Mouse (Mus musculus): Measurements from ENCODE around the gene Baiap2l2. TPM values are rescaled to one million over a fixed set of nuclear protein-coding genes. Genes with fewer than 3 reads are reported as not detected.

Baiap2l2 gene
- total and polyA plus RNA-seq, 3 experiments, result 0.78 to 2.9 (median 0.84) TPM

DNA sequence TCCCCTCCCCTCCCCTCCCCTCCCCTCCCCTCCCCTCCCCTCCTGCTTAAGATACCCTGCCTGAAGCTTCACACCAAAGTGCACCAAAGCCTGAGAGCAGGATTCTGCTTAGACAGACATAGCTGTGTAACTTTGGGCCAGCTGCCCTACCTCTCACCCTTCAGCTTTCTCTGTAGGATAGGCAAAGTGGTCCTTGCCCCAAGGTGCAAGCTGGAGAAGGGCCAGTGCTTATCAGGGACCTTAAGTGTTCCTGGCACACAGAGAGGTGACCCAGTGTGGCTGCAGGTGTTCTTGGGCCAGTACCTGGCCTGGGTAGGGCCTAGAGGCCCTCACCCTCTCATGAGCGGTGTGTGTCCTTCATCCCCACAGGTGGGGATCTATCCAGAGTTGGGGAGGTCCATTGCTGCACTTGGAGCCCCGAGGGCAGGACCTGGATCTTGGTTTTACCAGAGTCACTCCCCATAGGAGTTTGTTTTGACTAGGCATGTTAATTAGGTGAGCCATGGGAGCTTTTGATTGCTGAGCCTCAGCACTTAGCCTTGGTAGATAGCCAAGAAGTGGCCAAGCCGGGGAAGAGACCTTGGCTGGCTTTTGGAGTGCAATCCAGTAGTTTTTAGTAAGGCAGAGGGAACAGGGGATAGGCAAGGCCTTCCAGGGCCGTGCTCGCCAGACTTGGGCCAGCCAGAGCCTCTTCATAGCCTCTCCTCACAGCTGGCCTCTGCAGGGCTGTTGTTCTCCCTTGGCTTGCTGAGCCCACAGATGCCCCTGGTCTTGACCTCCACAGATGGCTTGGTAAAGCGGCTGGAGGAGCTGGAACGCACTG is 41.1 kb downstream of the Baiap2l2 start:
- intact Hi-C loops (cut with DNase I), result loop anchor here (5.0 to 10.0 kb wide), 3 partner anchors 83 to 361 kb away; partner anchors contain the start of genes Dmc1, Maff and Pla2g6
- TF ChIP-seq EP300 (IDR thresholded peaks at IDR 0.05; ENCODE audit: insufficient read depth, low read depth, low read length) (no peak), POLR2A (IDR thresholded peaks at IDR 0.05; ENCODE audit: insufficient read depth, low read depth, low read length) (no peak), CTCF (IDR thresholded peaks at IDR 0.05) (no peak)
- peaks cover 2% of the 10 kb centered on the region for H3K4me1 ChIP-seq (ENCODE audit: control insufficient read depth, insufficient read depth, low read length)
- no peak overlapping the region for H3K9ac ChIP-seq (ENCODE audit: low read depth, low read length)
- H3K27ac ChIP-seq, result peak overlapping the region; percentile 81
- 62% methylated on average over 7 of the region's 7 CpGs for WGBS
- no peak overlapping the region for H3K4me3 ChIP-seq
- peak; percentile 39 to 46 for DNase-seq
- H3K36me3 ChIP-seq (ENCODE audit: control insufficient read depth, insufficient read depth, low read length), result no peaks in the 10 kb centered on the region
- H3K79me2 ChIP-seq (replicated peaks; ENCODE audit: control insufficient read depth, insufficient read depth, low read length), result no peaks in the 10 kb centered on the region
- H3K27me3 ChIP-seq (ENCODE audit: control insufficient read depth, insufficient read depth, low read length), result no peaks in the 10 kb centered on the region

DNA sequence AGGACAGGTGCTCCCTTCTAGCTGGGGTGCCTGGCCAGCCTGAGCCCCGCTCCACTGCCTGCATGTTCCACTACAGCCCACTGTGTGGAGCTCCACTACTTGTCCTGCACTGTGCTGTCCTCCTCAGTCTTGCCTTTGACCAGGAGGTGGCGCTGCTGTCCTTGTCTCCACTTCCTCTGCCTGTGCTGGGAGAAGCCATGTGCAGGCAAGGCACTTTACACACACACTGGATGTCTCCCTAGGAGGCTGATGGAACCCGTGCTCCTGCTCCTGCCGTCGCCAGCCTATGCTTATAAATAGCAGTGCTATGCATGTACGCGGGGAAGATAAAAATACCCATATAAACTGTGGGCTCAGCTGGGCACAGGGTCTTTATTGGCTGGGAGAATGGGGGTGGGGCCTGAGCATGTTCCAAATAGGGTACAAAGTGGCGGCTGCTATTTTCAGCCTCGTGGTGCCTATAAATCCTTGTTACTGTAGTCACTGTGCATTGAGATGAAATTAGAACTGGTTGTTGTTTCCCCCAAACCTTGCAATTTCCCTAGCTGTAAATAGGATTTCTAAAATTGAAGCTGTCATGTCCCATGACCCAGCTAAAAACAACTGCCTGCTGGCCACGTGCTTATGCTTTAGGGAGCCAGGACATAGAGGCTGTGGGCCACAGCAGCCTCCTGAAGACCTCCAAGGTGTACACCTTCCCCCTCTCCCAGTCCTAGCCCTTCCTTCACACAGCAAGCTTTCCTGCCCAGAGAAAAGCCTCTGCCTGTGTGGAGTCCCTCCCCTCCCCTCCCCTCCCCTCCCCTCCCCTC is 41.9 kb downstream of the Baiap2l2 start:
- no peaks in the 10 kb centered on the region for H3K79me2 ChIP-seq (replicated peaks; ENCODE audit: control insufficient read depth, insufficient read depth, low read length)
- TF ChIP-seq EP300 (IDR thresholded peaks at IDR 0.05; ENCODE audit: insufficient read depth, low read depth, low read length) (peak; percentile 100), CTCF (IDR thresholded peaks at IDR 0.05) (no peak), POLR2A (IDR thresholded peaks at IDR 0.05; ENCODE audit: insufficient read depth, low read depth, low read length) (peak; percentile 47; the same call in 1 of the 2 replicates)
- H3K27ac ChIP-seq, result peak overlapping the region; percentile 81
- WGBS, result 8% methylated on average over 10 of the region's 10 CpGs
- peak; percentile 92 to 94 for DNase-seq
- H3K4me3 ChIP-seq, result no peak overlapping the region
- H3K4me1 ChIP-seq (ENCODE audit: control insufficient read depth, insufficient read depth, low read length), result peaks cover 2% of the 10 kb centered on the region
- no peaks in the 10 kb centered on the region for H3K36me3 ChIP-seq (ENCODE audit: control insufficient read depth, insufficient read depth, low read length)
- H3K27me3 ChIP-seq (ENCODE audit: control insufficient read depth, insufficient read depth, low read length), result no peaks in the 10 kb centered on the region
- H3K9ac ChIP-seq (ENCODE audit: low read depth, low read length), result no peak overlapping the region
- intact Hi-C loops (cut with DNase I), result loop anchor here (1.0 to 10.0 kb wide), 4 partner anchors 84 to 361 kb away; partner anchors contain the start of genes Dmc1, Maff and Pla2g6

DNA sequence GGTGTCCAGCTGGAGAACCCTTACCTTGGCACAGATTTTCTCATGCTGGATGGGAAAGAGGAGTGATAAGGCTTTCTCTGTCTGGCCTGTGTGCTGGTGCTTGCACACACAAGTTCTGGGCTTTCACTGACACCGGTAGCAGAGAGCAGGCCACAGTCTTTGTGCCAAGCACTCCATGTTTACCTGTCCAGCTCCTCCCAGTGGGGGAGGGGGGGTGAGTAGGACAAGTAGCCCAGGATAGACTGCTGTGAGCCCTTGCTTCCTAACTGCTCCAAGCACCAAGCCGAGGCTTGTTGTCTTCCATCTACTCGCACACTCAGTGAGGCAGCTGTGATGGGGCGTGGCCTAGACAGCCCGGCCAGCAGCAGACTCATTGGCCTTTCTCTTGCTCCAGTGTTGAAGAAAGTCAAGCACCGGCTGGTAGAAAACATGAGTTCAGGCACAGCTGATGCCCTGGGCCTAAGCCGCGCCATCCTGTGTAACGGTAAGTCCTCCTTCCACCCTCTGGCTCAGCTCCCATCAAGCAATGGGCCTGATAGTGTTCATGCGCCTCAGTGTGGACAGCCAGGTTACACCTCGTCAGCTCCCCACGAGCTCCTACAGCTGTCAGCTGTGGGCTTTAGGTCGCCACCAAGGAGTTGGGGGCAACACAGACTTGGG is 42.6 kb downstream of the Baiap2l2 start:
- no peaks in the 10 kb centered on the region for H3K36me3 ChIP-seq (ENCODE audit: control insufficient read depth, insufficient read depth, low read length)

DNA sequence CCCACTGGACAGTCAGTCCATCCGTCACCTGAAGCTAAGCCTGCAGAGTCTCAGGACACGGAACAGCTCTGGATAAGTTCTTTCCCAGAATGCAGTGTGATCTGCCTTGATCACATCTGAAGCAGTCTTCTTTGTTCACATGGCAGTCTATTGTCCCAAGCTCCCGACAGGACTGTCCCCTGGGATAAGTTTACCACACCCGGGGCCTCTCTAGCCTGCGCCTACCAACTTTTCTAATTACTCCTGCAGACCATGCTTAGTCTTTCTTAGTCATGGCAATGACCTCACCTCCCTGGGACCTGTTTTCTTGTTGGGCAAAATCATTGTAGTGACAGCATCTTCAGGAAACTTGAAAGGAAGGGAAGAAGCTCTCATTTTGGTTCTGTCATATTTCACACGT is 47.3 kb downstream of the Baiap2l2 start:
- no peaks in the 10 kb centered on the region; the same call in 1 of the 2 replicates for H3K4me1 ChIP-seq (ENCODE audit: control insufficient read depth, insufficient read depth, low read length)
- TF ChIP-seq EP300 (IDR thresholded peaks at IDR 0.05; ENCODE audit: insufficient read depth, low read depth, low read length) (no peak), POLR2A (IDR thresholded peaks at IDR 0.05; ENCODE audit: insufficient read depth, low read depth, low read length) (no peak), CTCF (IDR thresholded peaks at IDR 0.05) (no peak)
- H3K9ac ChIP-seq (ENCODE audit: low read depth, low read length), result no peak overlapping the region
- H3K4me3 ChIP-seq, result no peak overlapping the region
- H3K36me3 ChIP-seq (ENCODE audit: control insufficient read depth, insufficient read depth, low read length), result no peaks in the 10 kb centered on the region
- no peaks in the 10 kb centered on the region for H3K27me3 ChIP-seq (ENCODE audit: control insufficient read depth, insufficient read depth, low read length)
- DNase-seq, result no peak
- 52% methylated on average over 6 of the region's 6 CpGs for WGBS
- H3K27ac ChIP-seq, result no peak overlapping the region
- no peaks in the 10 kb centered on the region for H3K79me2 ChIP-seq (replicated peaks; ENCODE audit: control insufficient read depth, insufficient read depth, low read length)
- intact Hi-C loops (cut with DNase I), result no loop called here

More for the DNA sequence above, 42.6 kb downstream of the Baiap2l2 start:
- Histone ChIP-seq H3K79me2 (replicated peaks; ENCODE audit: control insufficient read depth, insufficient read depth, low read length) (no peaks in the 10 kb centered on the region), H3K27me3 (ENCODE audit: control insufficient read depth, insufficient read depth, low read length) (no peaks in the 10 kb centered on the region), H3K4me1 (ENCODE audit: control insufficient read depth, insufficient read depth, low read length) (peaks cover 2% of the 10 kb centered on the region), H3K27ac (peak overlapping the region; percentile 81), H3K9ac (ENCODE audit: low read depth, low read length) (no peak overlapping the region), H3K4me3 (no peak overlapping the region)
- intact Hi-C loops (cut with DNase I), result loop anchor here (1.0 to 10.0 kb wide), 4 partner anchors 85 to 362 kb away; partner anchors contain the start of genes Dmc1, Maff and Pla2g6
- 49% methylated on average over 13 of the region's 13 CpGs for WGBS
- TF ChIP-seq EP300 (IDR thresholded peaks at IDR 0.05; ENCODE audit: insufficient read depth, low read depth, low read length), result no peak
- TF ChIP-seq CTCF (IDR thresholded peaks at IDR 0.05), result no peak
- TF ChIP-seq POLR2A (IDR thresholded peaks at IDR 0.05; ENCODE audit: insufficient read depth, low read depth, low read length), result no peak
- peak in 1 of 2 experiments; percentile 27 for DNase-seq

DNA sequence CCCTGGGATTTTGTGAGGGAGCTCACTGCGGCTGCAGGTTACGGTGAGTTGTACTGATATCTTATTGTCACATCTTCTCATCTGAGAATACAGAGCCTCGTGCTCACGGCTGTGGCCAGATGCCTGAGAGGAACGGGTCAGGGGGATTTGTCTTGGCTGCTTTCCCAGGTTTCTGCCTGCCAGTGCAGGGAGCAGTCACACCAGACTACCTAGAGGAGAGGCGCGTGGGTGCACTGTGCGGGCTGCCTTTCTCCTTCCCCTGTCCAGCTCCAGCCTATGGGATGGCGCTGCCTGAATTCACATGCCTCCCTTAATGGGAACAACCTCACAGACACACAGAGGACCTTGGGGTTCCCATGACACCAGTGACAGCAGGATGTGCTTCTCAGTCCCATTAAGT is 50.1 kb downstream of the Baiap2l2 start:
- no peak overlapping the region for H3K4me3 ChIP-seq
- intact Hi-C loops (cut with DNase I), result no loop called here
- H3K79me2 ChIP-seq (replicated peaks; ENCODE audit: control insufficient read depth, insufficient read depth, low read length), result no peaks in the 10 kb centered on the region
- H3K36me3 ChIP-seq (ENCODE audit: control insufficient read depth, insufficient read depth, low read length), result no peaks in the 10 kb centered on the region
- H3K4me1 ChIP-seq (ENCODE audit: control insufficient read depth, insufficient read depth, low read length), result no peaks in the 10 kb centered on the region
- 60% methylated on average over 9 of the region's 9 CpGs for WGBS
- H3K9ac ChIP-seq (ENCODE audit: low read depth, low read length), result no peak overlapping the region
- H3K27me3 ChIP-seq (ENCODE audit: control insufficient read depth, insufficient read depth, low read length), result no peaks in the 10 kb centered on the region
- no peak for DNase-seq
- no peak overlapping the region for H3K27ac ChIP-seq
- TF ChIP-seq EP300 (IDR thresholded peaks at IDR 0.05; ENCODE audit: insufficient read depth, low read depth, low read length) (no peak), CTCF (IDR thresholded peaks at IDR 0.05) (no peak), POLR2A (IDR thresholded peaks at IDR 0.05; ENCODE audit: insufficient read depth, low read depth, low read length) (no peak)

Measured in heart, adult 2 months (tissue).